Mouse (Mus musculus) stomach, postnatal 0 days (tissue): ENCODE measurements at regions not wholly inside any gene's neighbourhood (a gene's known extent, or its start where the extent isn't known, plus 50 kb on each side); places are given as distances from the start of the nearest gene placed in this dataset.

Experiments
- ATAC-seq: fragments of 200-750 bp; cut with Nextera tagmentation; 2 replicates; pipeline ENCODE4 v1.8.0; 2017; ENCODE audit not compliant: low FRiP score, low TSS enrichment
- DNase-seq: peaks from one replicate; pipeline ENCODE4 v3.0.0-alpha.2; 2016; ENCODE audit warnings: low spot score
- H3K27ac ChIP-seq: fragments of 300-500 bp; sonication (generic); replicated peaks from 2 replicates; pipeline ENCODE4 v1.5.1; 2014; ENCODE audit warnings: mild to moderate bottlenecking, control low read depth
- H3K27me3 ChIP-seq: fragments of 300-500 bp; sonication (generic); 2 replicates; pipeline ENCODE4 v1.6.1; 2014; ENCODE audit warnings: low read length; ENCODE audit not compliant: control insufficient read depth, insufficient read depth
- H3K36me3 ChIP-seq: fragments of 300-500 bp; sonication (generic); 2 replicates; pipeline ENCODE4 v1.6.1; 2014; ENCODE audit warnings: low read length, mixed read lengths; ENCODE audit not compliant: control insufficient read depth, insufficient read depth
- H3K4me1 ChIP-seq: fragments of 300-500 bp; sonication (generic); replicated peaks from 2 replicates; pipeline ENCODE4 v1.6.1; 2014; ENCODE audit warnings: antibody characterized with exemption; ENCODE audit not compliant: control insufficient read depth, insufficient read depth
- H3K4me2 ChIP-seq: fragments of 300-500 bp; sonication (generic); replicated peaks from 2 replicates; pipeline ENCODE4 v1.6.1; 2014; ENCODE audit warnings: low read depth, mild to moderate bottlenecking, control low read depth, moderate library complexity
- H3K4me3 ChIP-seq: fragments of 300-500 bp; sonication (generic); 2 replicates; pipeline ENCODE4 v1.5.1; 2014; ENCODE audit warnings: low read depth, low read length, control low read depth
- H3K9ac ChIP-seq: fragments of 300-500 bp; sonication (generic); 2 replicates; pipeline ENCODE4 v1.6.1; 2014; ENCODE audit warnings: mild to moderate bottlenecking, low read length, control low read depth, mixed read lengths
- H3K9me3 ChIP-seq: fragments of 300-500 bp; sonication (generic); 2 replicates; pipeline ENCODE4 v1.6.1; 2016; ENCODE audit warnings: low read length; ENCODE audit not compliant: control insufficient read depth
- CTCF ChIP-seq: IDR thresholded peaks from 2 replicates; pipeline ENCODE4 v1.5.1; 2016; ENCODE audit warnings: antibody characterized with exemption, low read depth, mild to moderate bottlenecking, moderate library complexity
- EP300 ChIP-seq: optimal IDR thresholded peaks from 2 replicates; pipeline ENCODE3; 2016; ENCODE audit warnings: antibody characterized with exemption
- WGBS: fragments of 180-500 bp; shearing (Covaris S2); extraction: QIAGEN DNeasy Blood & Tissue Kit; methylation state at CpG from one replicate; pipeline ENCODE4 v1.1.7; 2014; 5-methylcytosine and 5-hydroxymethylcytosine counted together

DNA sequence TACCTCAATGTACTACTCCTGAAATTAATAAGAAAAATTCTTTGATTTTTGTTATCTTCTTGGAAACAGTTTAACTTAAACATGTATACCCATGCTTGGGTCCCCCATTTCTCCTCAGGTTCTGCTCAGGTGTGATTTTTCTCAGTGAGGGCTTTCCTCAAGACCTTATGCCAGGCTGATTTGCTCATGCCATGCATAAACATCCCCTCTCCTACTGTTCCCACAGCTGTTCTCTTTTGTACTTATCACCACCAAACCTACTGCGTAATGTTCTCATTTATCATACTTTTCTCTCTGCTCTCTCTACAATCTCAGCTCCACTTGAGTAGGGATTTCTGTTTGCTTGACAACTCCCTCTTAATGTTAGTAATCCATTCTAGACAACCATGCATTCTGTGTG is 692.1 kb downstream of the Hace1 start:
- H3K36me3 ChIP-seq: no peaks in the 10 kb centered on the region
- H3K27me3 ChIP-seq: no peaks in the 10 kb centered on the region
- H3K4me2 ChIP-seq: no peak overlapping the region
- no peak overlapping the region for H3K27ac ChIP-seq
- ATAC-seq (no peak), DNase-seq (no peak)
- 87% methylated on average over 1 of the region's 1 CpGs for WGBS
- TF ChIP-seq CTCF: no peak
- TF ChIP-seq EP300: no peak
- no peak overlapping the region for H3K4me3 ChIP-seq
- no peaks in the 10 kb centered on the region for H3K9me3 ChIP-seq
- H3K4me1 ChIP-seq: no peaks in the 10 kb centered on the region
- no peak overlapping the region for H3K9ac ChIP-seq

DNA sequence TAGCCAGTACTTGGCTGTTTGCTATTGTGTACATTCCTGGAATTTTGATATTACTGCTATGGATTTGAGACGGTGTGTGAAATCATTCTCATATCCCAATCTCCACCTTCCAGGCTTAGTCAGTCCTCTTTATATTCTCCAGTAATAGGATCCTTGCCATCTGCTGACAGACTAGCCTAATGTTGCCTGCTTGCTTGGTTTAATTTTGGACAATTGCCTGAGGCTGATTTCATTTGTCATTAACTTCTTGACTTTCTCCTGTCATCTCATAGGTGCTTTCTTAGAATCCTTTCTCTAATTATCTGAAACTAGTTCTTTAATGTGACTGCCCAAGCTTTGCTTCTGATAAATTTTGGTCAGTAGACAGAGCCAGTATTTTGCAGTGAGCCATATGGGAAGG is 696.2 kb downstream of the Hace1 start:
- Histone ChIP-seq H3K4me2 (no peak overlapping the region), H3K27me3 (no peaks in the 10 kb centered on the region), H3K4me3 (no peak overlapping the region), H3K36me3 (no peaks in the 10 kb centered on the region), H3K9ac (no peak overlapping the region), H3K27ac (no peak overlapping the region), H3K4me1 (no peaks in the 10 kb centered on the region), H3K9me3 (no peaks in the 10 kb centered on the region)
- WGBS: 30% methylated on average over 1 of the region's 1 CpGs
- TF ChIP-seq EP300: no peak
- no peak for DNase-seq
- ATAC-seq: no peak

DNA sequence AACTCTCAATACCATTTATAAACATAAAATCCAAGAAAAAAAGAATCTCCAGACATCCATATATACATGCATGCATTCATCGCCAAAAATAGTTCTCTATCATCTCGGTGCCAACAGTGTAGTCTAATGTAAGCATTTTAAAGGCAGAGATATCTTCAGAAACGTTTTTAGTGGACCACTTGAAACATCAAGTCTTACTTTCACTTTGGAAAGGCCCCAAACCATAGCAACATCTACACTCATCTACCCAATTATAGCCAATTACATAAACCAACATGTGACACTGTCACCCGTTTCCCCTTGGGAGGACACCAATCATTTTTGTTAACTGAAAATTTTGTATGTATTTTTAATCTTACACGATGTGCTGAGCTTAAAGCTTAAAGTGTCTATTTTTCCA is 716.7 kb downstream of the Hace1 start:
- ATAC-seq (no peak), DNase-seq (no peak)
- no peak overlapping the region for H3K4me2 ChIP-seq
- H3K9ac ChIP-seq: no peak overlapping the region
- H3K4me3 ChIP-seq: no peak overlapping the region
- H3K4me1 ChIP-seq: no peaks in the 10 kb centered on the region
- H3K27ac ChIP-seq: no peak overlapping the region
- 44% methylated on average over 5 of the region's 5 CpGs for WGBS
- no peaks in the 10 kb centered on the region for H3K9me3 ChIP-seq
- no peak for TF ChIP-seq CTCF
- no peak for TF ChIP-seq EP300
- no peaks in the 10 kb centered on the region for H3K27me3 ChIP-seq
- H3K36me3 ChIP-seq: no peaks in the 10 kb centered on the region

DNA sequence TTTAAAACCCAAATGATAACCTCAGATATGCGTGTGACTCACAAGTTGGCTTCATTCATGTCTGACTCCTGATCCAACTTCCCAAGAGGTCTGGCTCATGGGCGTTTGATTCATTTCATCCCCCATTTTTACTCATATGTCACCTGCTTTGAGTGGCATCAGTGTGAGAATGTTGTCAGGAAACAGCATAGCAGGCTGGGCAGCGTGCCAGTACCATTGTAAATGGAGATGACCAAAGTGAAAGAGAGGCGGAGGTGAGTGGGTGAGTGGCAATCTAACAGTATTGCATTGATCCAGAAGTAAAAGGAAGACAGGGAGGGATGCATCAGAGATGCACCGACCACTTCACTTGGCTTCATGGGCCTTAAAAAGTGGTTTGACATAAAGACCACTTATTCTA is 720.7 kb downstream of the Hace1 start:
- no peak overlapping the region for H3K27ac ChIP-seq
- no peak for TF ChIP-seq CTCF
- no peak for TF ChIP-seq EP300
- H3K36me3 ChIP-seq: no peaks in the 10 kb centered on the region
- DNase-seq (no peak), ATAC-seq (no peak)
- no peaks in the 10 kb centered on the region for H3K27me3 ChIP-seq
- H3K4me2 ChIP-seq: no peak overlapping the region
- H3K9ac ChIP-seq: no peak overlapping the region
- WGBS: 61% methylated on average over 5 of the region's 5 CpGs
- no peak overlapping the region for H3K4me3 ChIP-seq
- H3K9me3 ChIP-seq: no peaks in the 10 kb centered on the region
- no peaks in the 10 kb centered on the region for H3K4me1 ChIP-seq

DNA sequence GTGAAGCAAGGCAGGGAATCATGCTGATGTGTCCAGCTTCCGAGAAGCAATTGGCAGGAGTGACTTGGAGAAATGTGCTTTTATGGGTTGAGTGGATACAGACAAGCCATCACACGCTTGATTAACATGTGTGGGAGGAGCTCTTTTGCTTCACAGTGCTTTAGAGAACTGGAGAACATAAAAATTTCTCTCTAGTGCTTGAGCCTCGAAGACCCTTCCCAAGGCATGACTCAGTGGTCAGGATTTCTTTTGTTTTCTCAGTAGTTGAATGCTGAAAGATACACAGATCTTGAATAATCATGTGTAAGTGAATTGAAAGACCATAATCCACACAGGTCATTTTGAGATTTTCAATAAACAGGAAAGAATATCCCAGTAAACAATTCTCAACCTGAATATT is 721.9 kb downstream of the Hace1 start:
- WGBS: 57% methylated on average over 3 of the region's 3 CpGs
- Histone ChIP-seq H3K36me3 (no peaks in the 10 kb centered on the region), H3K4me3 (no peak overlapping the region), H3K4me2 (no peak overlapping the region), H3K9me3 (no peaks in the 10 kb centered on the region), H3K27me3 (no peaks in the 10 kb centered on the region), H3K4me1 (no peaks in the 10 kb centered on the region), H3K27ac (no peak overlapping the region), H3K9ac (no peak overlapping the region)
- TF ChIP-seq CTCF: no peak
- no peak for TF ChIP-seq EP300
- DNase-seq (no peak), ATAC-seq (no peak)

DNA sequence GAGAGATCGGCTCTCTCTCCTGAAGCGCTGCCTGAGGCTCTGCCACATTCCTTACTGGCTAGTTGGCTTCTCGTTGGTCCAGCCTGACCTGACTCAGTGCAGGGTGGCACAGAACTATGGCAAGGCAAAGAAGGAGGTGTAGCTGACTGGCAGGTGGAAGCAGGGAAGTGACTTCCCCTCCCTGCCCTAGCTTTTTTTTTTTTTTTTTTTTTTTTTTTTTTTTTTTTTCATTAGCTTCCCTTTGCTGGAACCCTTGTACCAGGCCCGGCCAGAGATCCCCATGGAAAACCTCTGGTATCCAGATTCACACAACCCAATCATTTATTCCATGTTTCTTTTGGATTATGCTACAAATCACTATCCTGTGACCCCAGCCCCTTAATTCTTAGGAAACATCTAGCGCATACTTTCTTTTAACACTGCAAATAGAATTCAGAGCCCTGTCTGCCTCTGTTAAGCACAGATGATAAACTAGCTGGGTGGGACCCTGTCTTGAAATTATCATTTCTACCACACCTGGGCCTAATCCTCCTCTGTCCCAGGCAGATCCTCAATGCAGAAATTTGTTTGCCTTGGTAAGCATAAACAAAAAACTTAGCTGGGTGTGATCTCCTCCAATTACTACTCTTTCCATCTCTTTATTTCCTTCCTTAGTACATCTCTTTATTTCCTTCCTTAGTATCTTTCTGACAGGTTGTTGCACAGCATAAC is 742.9 kb downstream of the Hace1 start:
- Histone ChIP-seq H3K4me3 (no peak overlapping the region), H3K27me3 (no peaks in the 10 kb centered on the region), H3K4me2 (no peak overlapping the region), H3K27ac (no peak overlapping the region), H3K4me1 (no peaks in the 10 kb centered on the region), H3K9ac (no peak overlapping the region), H3K9me3 (no peaks in the 10 kb centered on the region), H3K36me3 (no peaks in the 10 kb centered on the region)
- ATAC-seq: no peak
- DNase-seq: no peak
- WGBS: 75% methylated on average over 5 of the region's 5 CpGs
- no peak for TF ChIP-seq EP300
